Mouse (Mus musculus) left cerebral cortex, postnatal 4 days (tissue): ENCODE data around the gene Iah1. TPM values are rescaled to one million over a fixed set of nuclear protein-coding genes. Genes with fewer than 3 reads are reported as not detected.

Experiments
- DNase-seq: peaks from one replicate; pipeline ENCODE4 v3.0.0-alpha.2; 2022
- intact Hi-C: fragments of 180-260 bp; cut with DNase I; formaldehyde crosslinking; loops from one replicate; pipeline ENCODE4 v1.15.1; 2025
- total RNA-seq, 2 experiments: library from RNA; stranded (reverse); gene quantifications; 2 replicates each; pipeline ENCODE4 v1.2.3; 2021

The Iah1 gene
- total RNA-seq, 2 experiments from 2014 or later, result 18.7 to 22.2 TPM

DNA sequence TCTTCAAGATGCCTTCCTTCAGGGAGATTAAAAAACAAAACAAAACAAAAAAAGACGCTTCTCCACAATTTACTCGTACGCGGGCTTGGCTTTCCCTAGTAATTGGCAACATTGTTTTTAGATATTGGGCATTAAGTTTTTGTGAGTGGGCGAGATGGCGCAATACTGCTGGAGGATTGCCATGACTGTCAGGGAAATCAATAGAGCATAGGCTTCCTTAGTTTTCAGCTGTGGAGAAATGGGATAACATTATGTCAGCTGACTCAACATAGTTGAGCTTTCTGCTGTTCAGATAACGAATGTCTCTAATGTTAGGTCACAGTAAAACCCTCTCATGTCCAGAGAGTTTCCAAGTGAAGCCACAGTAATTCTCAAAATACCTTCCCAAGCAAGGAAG lies 678 bp downstream of the Iah1 start:
- DNase-seq, result no peak
- intact Hi-C loops, result loop anchor here (10.0 kb wide), 1 partner anchor 78 kb away; no protein-coding TSS in a partner anchor

DNA sequence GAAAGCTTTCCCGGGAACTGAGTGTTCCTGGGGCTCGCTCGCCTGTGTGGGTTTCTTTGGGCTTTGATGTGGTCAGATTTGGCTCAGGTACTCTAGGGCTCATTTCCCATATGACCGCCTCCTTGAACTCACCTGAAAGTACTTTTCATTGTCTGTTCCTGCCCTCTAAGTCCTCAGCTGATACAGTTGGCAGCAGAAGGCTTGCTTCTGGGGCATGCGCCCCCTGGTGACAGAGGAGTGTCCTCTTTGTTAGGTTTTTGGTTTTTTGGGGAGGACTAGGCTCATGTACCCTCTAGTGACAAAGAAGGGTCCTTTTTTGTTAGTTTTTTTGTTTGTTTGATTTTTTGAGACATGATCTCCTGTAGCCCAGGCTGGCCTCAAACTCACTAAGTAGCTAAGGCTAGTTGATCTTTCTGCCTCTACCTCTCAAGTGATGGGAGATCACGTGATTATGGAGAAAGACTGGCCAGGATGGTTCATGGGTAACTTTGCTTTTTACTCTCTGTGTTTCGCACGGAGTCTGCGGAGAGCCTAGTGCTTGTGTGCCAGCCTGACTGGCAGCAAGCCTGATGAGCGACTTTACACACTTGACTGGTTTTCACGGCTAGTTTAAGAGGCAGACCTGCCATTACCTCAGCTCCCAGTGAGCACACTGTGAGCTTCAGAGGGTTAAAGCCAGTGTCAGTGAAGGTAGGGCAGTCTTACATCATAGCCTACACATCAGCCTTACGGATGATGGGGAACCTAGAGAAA lies 2.1 kb downstream of the Iah1 start:
- intact Hi-C loops, result loop anchor here (10.0 kb wide), 1 partner anchor 76 kb away; no protein-coding TSS in a partner anchor
- peak; percentile 67 for DNase-seq

DNA sequence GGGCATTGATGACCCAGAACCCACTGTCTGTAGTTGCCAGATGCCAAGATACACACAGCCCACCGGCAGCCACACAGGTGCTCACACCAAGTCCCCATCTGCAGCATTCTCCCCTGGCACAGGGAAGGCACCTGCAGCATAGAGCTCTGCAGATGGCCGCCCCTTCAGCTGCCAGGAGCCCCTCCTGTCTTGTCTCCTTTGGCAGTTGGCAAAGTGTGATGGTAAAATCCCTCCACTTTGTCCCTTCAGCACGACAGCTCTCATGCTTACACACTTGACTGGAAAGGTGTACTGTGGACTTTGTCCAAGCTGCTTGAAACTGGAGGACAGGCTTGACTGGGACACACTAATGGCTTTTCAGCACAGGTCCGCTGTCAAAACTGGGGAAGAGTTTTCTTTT lies 4.1 kb downstream of the Iah1 start:
- intact Hi-C loops, result no loop called here
- peak; percentile 43 for DNase-seq

DNA sequence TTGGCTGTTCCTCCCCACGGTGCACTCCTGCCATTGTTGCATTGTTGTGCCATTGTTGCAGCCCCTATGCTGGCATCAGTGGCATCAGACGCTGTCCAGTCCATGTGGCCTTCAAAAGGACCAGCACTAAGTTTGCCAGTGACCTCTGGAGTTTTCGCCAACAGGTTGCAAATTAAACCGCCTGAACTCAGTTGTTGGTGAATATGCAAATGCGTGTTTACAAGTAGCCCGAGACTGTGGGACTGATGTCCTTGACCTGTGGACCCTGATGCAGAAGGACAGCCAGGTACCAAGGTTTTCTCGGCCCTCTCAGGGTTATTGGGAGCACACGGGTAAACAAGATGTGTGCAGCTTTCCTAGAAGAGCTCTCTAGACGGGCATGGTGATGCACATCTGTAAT lies 5.0 kb downstream of the Iah1 start:
- no peak for DNase-seq
- intact Hi-C loops, result no loop called here

DNA sequence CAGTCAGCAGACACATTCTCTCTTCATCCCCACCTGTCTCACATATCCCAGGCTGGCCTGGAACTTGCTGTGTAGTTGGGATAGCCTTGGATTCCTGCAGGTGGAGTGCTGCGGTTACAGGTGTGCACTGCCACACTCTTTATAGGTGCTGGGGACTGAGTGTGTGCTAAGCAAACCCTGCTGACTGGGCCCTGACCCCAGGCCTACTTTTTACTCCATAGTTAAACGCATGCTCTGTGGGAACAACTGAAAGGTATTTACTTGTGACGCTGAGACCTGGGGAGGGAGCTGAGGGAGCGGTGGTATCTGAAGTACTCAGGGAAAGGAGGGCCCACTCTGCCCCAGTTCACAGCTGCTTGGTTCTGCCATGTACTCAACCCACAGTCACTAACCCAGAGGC lies 6.1 kb downstream of the Iah1 start:
- no peak for DNase-seq
- intact Hi-C loops, result no loop called here

DNA sequence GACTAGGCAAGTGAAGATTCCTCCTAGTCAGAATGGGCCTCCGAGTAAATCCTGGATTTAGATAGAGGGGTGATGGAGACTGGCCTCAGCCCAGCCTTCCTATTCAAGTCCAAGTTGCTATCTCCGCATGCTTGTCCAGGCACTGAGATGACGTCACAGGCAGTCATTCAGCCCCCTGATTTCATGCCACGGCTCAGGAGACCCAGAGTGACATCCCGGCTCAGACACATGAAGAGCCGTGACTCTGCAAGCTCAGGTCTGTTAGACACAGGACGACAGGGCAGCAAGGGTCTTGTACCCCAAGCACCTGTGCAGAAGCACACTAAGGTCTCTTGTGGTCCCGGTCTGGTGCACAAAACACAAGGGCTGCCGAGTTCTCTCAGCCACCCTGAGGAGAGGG lies 6.7 kb downstream of the Iah1 start:
- no peak for DNase-seq
- intact Hi-C loops, result no loop called here

DNA sequence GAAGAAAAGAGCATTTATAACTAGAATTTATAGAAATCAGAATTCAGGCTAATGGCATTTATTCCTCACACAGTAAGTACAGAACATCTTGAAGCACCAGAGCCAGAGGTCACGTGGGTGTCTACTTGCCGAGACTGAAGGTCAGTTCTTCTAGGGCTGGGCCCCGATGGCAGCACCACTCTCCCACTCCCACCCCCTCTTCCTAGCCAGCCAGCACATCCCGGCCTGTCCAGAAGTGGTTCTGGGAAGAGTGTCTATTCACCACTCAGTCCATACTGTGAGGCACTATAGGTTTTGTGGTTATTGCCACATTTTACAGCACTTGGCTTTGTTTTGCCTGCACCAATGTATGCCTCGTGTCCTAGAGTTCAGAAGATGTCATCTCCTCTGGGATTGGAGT lies 7.9 kb downstream of the Iah1 start:
- intact Hi-C loops, result no loop called here

DNA sequence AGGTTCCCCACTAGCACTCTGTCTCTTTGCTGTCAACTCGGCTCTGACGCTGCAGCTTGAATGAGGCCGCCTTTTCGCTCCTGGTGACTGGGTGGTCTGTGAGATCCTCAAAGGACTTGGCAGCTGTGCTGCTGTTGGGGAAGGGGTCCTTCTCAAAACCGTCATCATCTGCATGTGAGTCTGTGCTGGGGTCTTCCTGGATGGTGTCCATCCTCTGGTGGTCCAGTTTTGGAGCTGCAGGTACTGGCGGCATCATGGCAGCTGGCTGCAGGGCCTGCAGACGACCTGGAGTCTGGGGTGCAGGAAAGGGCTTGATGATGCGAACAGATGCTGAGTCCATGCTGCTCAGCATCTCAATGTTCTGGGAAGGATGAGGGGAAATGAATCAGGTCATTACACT lies 9.1 kb downstream of the Iah1 start:
- intact Hi-C loops, result no loop called here
- no peak for DNase-seq

More for the DNA sequence above, 7.9 kb downstream of the Iah1 start:
- DNase-seq, result no peak

DNA sequence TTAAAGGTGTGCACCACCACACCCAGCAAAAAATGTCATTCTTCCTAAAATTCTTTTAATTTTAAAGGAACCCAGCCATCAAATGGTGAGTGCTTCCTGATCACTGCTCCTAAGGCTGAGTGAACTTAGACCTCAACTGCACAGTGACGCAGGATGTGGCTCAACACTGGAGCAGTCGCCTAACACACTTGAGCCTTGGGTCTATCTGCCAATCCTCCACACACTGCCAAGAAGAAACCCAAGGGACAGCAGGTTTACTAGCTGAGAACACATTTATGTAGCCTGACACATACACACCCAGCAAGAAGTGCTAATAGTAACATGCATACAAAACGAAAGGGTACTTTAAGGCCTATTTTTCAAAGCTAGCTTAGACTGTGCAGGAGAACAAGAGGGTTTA lies 10.1 kb downstream of the Iah1 start:
- no peak for DNase-seq
- intact Hi-C loops, result no loop called here

DNA sequence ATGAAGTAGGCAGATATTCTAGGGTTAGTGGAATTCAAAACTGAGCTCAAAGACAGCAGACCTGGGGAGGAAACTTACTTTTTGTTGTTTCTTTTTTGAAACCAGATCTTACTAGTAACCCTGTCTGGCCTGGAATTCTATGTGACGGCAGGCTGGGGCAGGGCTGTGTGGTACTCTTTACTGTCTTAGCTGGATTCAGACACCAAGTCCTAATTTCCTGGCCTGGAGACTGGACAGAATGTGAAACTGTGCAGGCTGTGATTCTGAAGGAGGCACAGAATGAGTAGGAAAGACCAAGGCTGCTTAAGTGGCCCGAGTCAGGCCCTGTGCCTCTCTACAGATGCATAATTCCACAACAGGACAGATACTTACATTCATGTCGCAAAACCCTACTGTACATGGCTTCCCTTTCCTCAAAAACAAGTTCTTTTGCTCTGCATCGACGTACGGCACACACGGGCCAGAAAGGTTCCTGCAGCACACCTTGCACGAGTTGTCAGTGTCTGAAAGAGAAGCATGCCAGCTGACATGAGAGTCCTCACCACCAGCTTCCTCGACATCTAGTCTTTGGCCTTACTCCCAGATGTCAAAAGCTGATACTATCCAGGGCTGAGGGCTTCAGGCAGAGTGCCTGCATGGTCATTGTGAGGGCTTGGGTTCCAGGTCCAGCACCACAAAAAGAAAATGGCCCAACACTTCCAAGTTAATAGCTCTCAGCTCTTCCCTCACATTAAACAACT lies 13.6 kb downstream of the Iah1 start:
- DNase-seq, result no peak
- intact Hi-C loops, result no loop called here

DNA sequence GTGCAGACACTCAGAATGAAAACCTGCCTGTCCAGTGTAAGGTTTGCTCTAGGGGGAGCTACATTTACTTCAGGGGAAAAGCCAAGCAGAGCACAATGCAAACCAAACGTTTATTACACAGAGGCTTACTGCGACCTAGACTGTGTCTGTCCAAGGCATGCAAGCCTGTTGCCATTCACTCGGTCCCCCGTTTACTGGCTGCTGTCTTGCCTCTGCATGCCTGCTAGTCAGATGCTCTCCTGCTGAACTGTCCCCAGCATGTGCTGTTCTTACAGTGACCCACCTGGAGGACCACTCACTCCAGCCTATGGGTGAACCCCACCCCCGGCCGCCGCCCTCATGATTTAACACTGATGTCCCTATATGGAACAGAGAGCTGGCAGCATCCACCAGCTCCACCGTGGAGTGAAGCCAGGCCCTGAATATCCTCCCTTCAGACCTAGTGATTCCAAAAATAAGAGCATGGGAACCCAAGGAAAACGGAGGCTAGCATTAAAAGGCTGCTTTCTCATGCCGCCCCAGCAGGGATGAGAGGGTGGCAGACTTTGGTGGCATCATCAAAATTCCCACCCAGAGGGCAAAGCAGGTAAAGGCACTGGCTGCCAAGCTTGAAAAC lies 14.9 kb downstream of the Iah1 start:
- intact Hi-C loops, result no loop called here
- no peak for DNase-seq

DNA sequence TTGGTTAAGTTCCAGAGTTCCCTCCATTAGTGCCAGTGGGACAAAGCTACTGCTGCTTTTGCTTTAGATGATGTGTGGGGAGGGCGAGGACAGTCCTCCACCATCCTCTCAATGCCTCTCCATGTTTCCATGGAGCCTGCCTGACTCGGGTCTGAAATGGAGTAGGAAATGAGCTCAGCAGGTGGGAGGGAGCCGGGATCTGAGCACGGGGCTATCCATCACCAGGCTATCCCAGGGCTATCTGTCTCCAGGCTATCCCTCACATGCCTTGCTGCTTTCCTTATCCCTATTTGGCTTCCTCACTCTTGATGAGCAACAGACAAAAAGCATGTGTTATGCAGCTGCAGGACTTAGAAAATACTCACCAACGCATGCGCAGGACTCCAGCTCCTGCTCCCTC lies 15.5 kb downstream of the Iah1 start:
- DNase-seq, result no peak
- intact Hi-C loops, result no loop called here

DNA sequence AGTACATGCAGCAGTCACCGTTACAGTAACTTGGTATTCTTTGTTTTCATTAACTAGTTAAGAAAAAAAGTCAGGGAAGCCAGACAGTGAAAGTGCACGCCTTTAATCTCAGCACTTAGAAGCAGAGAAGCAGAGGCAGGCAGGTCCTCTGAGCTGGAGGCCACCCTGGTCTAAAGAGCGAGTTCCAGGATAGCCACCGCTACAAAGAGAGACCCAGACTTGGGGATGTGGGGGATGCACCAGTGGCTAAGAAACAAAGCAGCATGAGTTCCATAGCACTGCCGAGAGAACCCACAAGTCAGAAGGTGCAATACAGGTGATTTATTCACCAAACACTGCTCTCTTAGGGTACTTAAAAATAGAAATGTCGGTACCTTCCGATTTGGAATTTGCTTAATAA lies 16.8 kb downstream of the Iah1 start:
- DNase-seq, result no peak
- intact Hi-C loops, result no loop called here

DNA sequence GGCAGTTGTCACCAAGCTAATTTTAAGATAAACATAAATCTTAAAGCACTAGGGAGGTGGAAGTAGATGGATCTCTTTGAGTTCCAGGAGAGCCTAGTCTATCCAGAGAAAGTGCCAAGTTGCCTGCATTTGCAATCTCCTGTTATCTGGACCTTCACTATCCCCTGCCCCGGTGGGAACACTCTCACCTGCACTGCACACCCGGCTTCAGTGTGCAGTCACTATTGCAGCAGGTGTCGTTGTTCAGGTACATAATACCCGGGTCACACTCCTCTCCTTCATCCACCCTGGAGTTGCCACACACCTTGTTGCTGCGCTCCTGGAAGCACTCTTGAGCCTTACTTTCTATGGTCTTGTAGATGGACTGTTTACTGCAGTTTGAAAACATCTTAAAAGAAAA lies 17.6 kb downstream of the Iah1 start:
- intact Hi-C loops, result no loop called here

DNA sequence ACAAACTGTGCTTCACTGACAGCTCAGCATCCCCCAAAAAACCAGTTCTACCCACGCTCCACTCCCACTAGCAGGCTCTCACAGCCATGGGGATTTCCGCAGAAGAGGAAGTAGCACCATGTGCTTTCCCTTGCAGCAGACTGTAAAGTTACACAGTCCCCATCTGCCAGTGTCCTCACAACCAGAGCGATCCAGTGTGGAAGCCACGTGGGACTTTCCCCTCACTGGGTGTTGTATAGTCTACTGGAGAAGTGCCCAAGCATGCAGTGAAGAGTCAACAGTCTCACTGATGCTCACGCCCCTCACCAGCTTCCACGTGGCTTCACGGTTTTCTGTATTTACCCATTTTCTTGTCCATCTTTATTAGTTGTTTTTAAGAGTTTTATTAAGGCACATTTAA lies 19.7 kb downstream of the Iah1 start:
- no peak for DNase-seq
- intact Hi-C loops, result no loop called here

More for the DNA sequence above, 17.6 kb downstream of the Iah1 start:
- no peak for DNase-seq

DNA sequence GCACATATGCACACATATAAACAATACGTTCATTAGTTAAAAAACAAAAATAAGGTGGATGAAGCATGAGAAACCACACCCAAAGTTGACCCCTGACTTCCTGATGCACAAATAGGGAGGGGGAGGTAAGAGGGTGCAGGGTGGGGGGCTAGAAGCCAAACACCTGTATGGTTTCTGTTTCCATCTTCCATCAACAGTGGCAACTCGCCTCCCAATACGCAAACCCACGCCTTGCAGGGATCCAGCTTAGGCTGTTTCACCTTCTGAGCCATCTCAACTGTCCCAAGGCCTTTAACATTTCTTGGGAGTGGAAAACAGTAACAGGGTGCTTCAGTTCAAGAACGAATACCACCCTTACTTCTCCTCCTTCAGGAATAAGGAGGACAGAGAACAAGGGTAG lies 21.0 kb downstream of the Iah1 start:
- no peak for DNase-seq

DNA sequence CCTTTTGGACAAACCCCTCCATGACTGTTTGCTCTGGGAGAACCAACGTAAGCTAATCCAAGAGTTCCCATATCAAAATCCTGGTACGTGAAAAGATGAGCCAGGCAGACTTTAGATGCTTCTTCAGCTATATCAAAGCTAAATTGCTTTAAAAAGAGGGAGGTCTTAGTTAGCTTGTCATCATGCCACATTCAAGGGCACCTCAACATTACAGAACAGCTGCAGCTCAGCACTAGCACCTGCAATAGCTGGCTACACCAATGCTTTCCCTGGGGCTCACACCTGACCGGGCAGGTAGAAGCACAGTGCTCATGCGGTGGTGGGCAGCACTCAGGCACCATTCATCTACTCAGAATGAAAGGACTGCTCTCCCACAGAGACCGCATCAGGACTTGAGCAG lies 24.5 kb downstream of the Iah1 start:
- DNase-seq, result no peak
- intact Hi-C loops, result no loop called here

More for the DNA sequence above, 21.0 kb downstream of the Iah1 start:
- intact Hi-C loops, result no loop called here

DNA sequence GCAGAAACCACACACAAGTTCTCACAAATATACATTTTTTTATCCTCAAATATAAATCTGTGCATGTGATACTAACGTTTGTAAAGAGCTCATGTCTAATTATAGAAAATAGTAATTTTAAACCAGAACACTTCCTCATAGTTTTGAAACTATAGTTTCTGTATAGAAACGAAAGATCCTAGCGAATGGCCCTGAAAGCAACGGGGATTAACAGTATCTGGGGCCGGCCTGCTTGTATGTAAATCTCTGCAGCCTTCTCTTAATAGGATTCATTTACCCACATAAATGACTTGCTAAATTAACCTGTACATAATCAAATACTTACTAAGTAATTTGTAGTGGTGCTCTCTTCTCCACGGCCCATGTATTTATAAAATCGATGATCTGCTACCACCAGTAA lies 30.8 kb downstream of the Iah1 start:
- DNase-seq, result no peak
- intact Hi-C loops, result no loop called here

DNA sequence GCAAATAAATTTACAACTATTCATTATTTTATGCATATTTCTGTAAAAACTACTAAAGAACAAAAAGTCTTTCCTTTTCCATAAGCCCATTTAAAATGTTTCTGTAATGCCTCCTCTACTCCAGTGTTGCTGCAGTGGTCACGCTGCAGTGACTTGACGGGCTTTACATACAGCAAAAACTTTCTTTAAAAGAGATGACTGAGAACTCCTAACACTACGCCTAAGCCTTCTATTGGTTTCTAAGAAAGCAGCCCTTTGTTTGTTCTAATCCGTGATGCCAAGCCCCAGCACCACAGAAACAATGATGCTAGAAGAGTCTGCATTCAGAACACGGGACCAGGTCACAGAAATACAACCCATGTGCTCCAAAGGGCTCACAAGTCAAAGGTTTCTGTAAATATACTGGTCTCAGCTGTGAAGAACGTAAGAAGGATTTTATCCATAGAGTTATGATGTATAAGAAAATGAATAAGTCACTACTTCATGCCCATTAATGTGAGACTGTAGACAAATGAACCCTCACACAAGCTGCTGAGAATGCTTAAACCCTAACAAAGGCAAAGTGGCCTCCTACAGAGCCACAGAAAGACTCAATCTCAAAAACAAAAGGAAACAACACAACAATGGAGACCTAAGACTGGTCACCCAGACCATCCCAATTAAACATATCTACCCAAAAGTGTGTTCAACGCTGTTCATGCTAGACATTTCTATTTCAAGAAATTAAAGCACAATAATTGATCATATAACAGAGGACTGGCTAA lies 34.1 kb downstream of the Iah1 start:
- intact Hi-C loops, result no loop called here
- DNase-seq, result no peak

DNA sequence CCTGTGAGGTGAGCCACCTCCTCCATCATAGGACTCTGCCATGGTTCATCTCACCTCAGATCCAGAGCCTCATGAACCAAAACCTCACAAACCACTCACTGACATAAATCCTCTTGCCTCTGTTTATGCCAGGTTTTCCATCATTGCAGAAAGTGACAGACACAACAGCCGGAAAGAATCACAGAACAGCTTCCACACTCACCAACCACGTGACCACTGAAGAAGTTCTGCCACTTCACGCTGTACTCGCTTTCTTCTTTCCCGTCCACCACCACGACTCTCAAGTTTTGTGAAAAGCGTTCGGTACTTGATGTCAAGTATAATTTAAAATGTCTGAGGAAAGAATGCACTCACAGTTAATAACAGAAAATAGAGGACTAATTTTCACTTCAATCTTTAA lies 37.5 kb downstream of the Iah1 start:
- intact Hi-C loops, result no loop called here
- DNase-seq, result no peak

DNA sequence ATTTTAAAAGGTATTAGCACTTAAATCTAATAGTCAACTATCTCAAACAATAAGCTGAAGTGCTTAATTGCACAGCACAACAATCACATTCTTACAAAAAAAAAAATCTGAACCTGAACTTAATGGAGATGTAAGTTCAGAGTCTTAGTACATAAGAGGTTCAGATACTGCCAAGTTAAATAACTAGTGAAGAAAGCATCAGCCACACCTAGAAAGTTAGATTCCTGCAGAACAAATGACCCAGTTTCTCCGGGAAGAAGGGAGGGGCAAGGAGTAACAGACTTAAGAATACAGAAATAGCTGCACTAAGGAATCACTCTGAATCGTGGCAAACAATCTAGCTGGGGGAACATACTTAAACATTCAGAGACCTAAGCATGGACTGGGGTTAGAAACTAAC lies 46.5 kb downstream of the Iah1 start:
- DNase-seq, result no peak
- intact Hi-C loops, result no loop called here
